Comparison of ENCODE assay signal across 8 mouse cellular contexts in genomic region chr8:71507589-71508104, GRCm38 (mm10). TPM values are rescaled to one million over a fixed set of nuclear protein-coding genes. Genes with fewer than 3 reads are reported as not detected.
DNase-seq lines count a peak whose midpoint lies in the region; ATAC-seq and TF ChIP-seq lines count a peak whose summit lies in the region.

No protein-coding gene starts in this region.

- H3K4me3 ChIP-seq in cortical plate, adult 2 months (ENCODE audit: insufficient read depth, low read length): peak overlapping the region; percentile 55
- H3K4me3 ChIP-seq in hindbrain, embryonic 16.5 days (ENCODE audit: low read length): peak overlapping the region; percentile 47

- H3K27ac ChIP-seq in cortical plate, adult 2 months (ENCODE audit: insufficient read depth, low read length): no peak overlapping the region
- H3K27ac ChIP-seq in hindbrain, embryonic 16.5 days (ENCODE audit: low read depth, low read length): no peak overlapping the region

- peak overlapping the region; percentile 65 for H3K9ac ChIP-seq in hindbrain, embryonic 16.5 days (ENCODE audit: low read depth, low read length)

- H3K27me3 ChIP-seq in hindbrain, embryonic 16.5 days (replicated peaks; ENCODE audit: control insufficient read depth, insufficient read depth, low read length): peaks cover 28% of the 10 kb centered on the region

- no peaks in the 10 kb centered on the region for H3K36me3 ChIP-seq in hindbrain, embryonic 16.5 days (ENCODE audit: control insufficient read depth, insufficient read depth, low read length)

- H3K9me3 ChIP-seq in hindbrain, embryonic 16.5 days (ENCODE audit: control insufficient read depth, low read length): no peaks in the 10 kb centered on the region

- ATAC-seq in hindbrain, embryonic 16.5 days: peak; percentile 90

- WGBS in hindbrain, embryonic 16.5 days: under 1% methylated on average over 56 of the region's 61 CpGs

- TF ChIP-seq POLR2A in cortical plate, adult 2 months (IDR thresholded peaks at IDR 0.05; ENCODE audit: extremely low read depth, insufficient read depth, low read length): peak; percentile 65; the same call in 1 of the 2 replicates

- no peak for TF ChIP-seq CTCF in cortical plate, adult 2 months (IDR thresholded peaks at IDR 0.05; ENCODE audit: extremely low read depth, insufficient read depth, low read length)

- H3K4me1 ChIP-seq in cortical plate, adult 2 months (ENCODE audit: control insufficient read depth, insufficient read depth, low read length): no peaks in the 10 kb centered on the region
- peaks cover 2% of the 10 kb centered on the region; the same call in 1 of the 2 replicates for H3K4me1 ChIP-seq in hindbrain, embryonic 16.5 days (ENCODE audit: control insufficient read depth, insufficient read depth, low read depth, low read length)

- peak overlapping the region; percentile 70 for H3K4me2 ChIP-seq in hindbrain, embryonic 16.5 days (ENCODE audit: low read length)

- peak; percentile 85 for DNase-seq in adrenal gland, postnatal 25 days
- DNase-seq in gastrocnemius, adult 8-10 months (ENCODE audit: low spot score in 2 of 2): peak; percentile 74 to 84
- DNase-seq in left cerebral cortex, adult 18-20 months (ENCODE audit: low spot score in 2 of 2): peak; percentile 71 to 91
- DNase-seq in lung, postnatal 36 days: peak; percentile 61
- DNase-seq in right cerebral cortex, postnatal 25 days: peak; percentile 86
- DNase-seq in spleen, adult 12 weeks (ENCODE audit: low spot score): no peak

RNA-seq across cellular contexts. Expression of gene Plvap, which starts 3.9 kb away (rescaled TPM):
- 167 and 192 TPM in 2 replicates for total RNA-seq in adrenal gland, postnatal 25 days (2021)
- 11.0 and 11.9 TPM in 2 replicates for polyA plus RNA-seq in cortical plate, adult 2 months (2012; rRNA removed)
- total RNA-seq in gastrocnemius, adult 8-10 months (2022): 1 to 10 TPM; 6.6 to 9.5 (median 8.2) TPM
- 12.0 and 12.5 TPM in 2 replicates for polyA plus RNA-seq in hindbrain, embryonic 16.5 days (2015; fragmentation: Nextera tagmentation; extraction: Ambion mirVana)
- 1 to 10 TPM; 9.4 to 9.5 TPM for total RNA-seq in left cerebral cortex, adult 18-20 months (2021)

RNA-seq across cellular contexts. Expression of gene Ccdc194, which starts 17.9 kb away (rescaled TPM):
- total RNA-seq in adrenal gland, postnatal 25 days (2021): not detected in 2 replicates
- polyA plus RNA-seq in cortical plate, adult 2 months (2012; rRNA removed): not detected in 2 replicates
- total RNA-seq in gastrocnemius, adult 8-10 months (2022): not detected
- 0.44 and 0.52 TPM in 2 replicates for polyA plus RNA-seq in hindbrain, embryonic 16.5 days (2015; fragmentation: Nextera tagmentation; extraction: Ambion mirVana)
- total RNA-seq in left cerebral cortex, adult 18-20 months (2021): not detected

RNA-seq across cellular contexts. Expression of gene Gtpbp3, which starts 19.7 kb away (rescaled TPM):
- total RNA-seq in adrenal gland, postnatal 25 days (2021): 26.5 and 28.7 TPM in 2 replicates
- polyA plus RNA-seq in cortical plate, adult 2 months (2012; rRNA removed): 35.0 and 37.4 TPM in 2 replicates
- 10 to 100 TPM in 3 of 4 experiments, 1 to 10 TPM in 1; 9.5 to 11.2 (median 10.5) TPM for total RNA-seq in gastrocnemius, adult 8-10 months (2022)
- polyA plus RNA-seq in hindbrain, embryonic 16.5 days (2015; fragmentation: Nextera tagmentation; extraction: Ambion mirVana): 14.0 and 14.6 TPM in 2 replicates
- 10 to 100 TPM; 29.3 to 36.7 TPM for total RNA-seq in left cerebral cortex, adult 18-20 months (2021)

RNA-seq across cellular contexts. Expression of gene Ano8, which starts 21.9 kb away (rescaled TPM):
- 17.3 and 23.3 TPM in 2 replicates for total RNA-seq in adrenal gland, postnatal 25 days (2021)
- polyA plus RNA-seq in cortical plate, adult 2 months (2012; rRNA removed): 69.2 and 75.1 TPM in 2 replicates
- total RNA-seq in gastrocnemius, adult 8-10 months (2022): 10 to 100 TPM; 15.4 to 16.5 (median 15.9) TPM
- 2.3 and 4.5 TPM in 2 replicates for polyA plus RNA-seq in hindbrain, embryonic 16.5 days (2015; fragmentation: Nextera tagmentation; extraction: Ambion mirVana)
- 10 to 100 TPM; 56.2 to 58.6 TPM for total RNA-seq in left cerebral cortex, adult 18-20 months (2021)

RNA-seq across cellular contexts. Expression of gene Bst2, which starts 29.6 kb away (rescaled TPM):
- total RNA-seq in adrenal gland, postnatal 25 days (2021): 66.0 and 70.2 TPM in 2 replicates
- polyA plus RNA-seq in cortical plate, adult 2 months (2012; rRNA removed): 20.0 and 20.5 TPM in 2 replicates
- total RNA-seq in gastrocnemius, adult 8-10 months (2022): 1 to 10 TPM; 4.7 to 9.2 (median 7.6) TPM
- 10.4 and 12.3 TPM in 2 replicates for polyA plus RNA-seq in hindbrain, embryonic 16.5 days (2015; fragmentation: Nextera tagmentation; extraction: Ambion mirVana)
- total RNA-seq in left cerebral cortex, adult 18-20 months (2021): 1 to 10 TPM; 4.7 to 6.9 TPM

Comparison
In these comparisons a context has a peak if more than half of its experiments do, and no peak if none do; other contexts are left out.
1. RNA of gene Plvap, which starts 3.9 kb away (total RNA-seq): 167 to 192 TPM in adrenal gland, postnatal 25 days; 9.4 to 9.5 TPM in left cerebral cortex, adult 18-20 months and 6.6 to 9.5 TPM in gastrocnemius, adult 8-10 months; every median in the first group is over 10 times any median in the second.